Mouse (Mus musculus) kidney, postnatal 36 days (tissue): ENCODE results near the gene Krtap11-1.

Source experiments
- DNase-seq, 2 experiments: peaks; one replicate each; pipeline ENCODE4 v3.0.0; 2021 to 2022; ENCODE audit warnings: mixed read lengths in 2 of 2

The Krtap11-1 gene

DNA sequence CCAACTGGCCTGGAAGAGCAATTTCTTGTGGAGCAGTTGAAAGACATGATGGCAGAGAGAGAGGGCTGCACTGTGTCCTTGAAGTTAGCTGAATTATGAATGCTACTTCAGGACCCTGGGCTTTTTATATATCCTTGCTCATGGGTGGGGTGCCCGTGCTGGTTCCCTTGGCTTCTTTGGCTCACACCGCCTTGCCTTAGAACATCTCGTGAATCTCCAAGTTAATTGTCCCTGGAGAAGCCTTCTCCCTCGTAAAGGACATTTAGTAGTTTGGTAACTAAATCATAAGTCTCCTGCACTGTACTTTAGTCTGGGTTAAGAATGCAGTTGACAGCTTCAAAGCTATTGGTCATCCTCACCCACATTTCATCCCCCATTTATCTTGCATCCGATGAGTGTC is at the start of gene Krtap11-1:
Gene Krtap11-1, minus strand, starts transcription at position 101 of the 400 bp plus-strand sequence.
- no peak for DNase-seq

GRCm38 (mm10) chr16:89618190-89618589 is 47.2 kb upstream of the Krtap11-1 start:
- no peak for DNase-seq

DNA sequence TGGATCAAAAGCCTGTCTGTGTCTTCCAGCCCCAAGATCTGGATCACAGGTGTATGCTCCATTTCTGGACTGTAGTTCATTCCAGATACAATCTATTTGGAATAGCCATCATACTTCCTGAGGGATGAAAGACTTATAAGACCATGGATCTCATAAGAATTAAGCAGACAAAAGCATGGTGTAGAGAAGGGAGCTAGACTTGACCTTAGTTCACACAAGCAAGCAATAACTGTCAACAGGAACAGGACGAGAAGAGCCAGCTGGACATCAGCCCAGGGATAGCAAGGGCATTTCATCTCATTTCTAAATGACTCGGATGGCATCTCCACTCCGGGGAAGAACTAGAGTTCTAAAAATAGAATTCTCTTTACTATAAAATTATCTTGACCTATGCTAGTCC is 46.3 kb upstream of the Krtap11-1 start:
- peak in 1 of 2 experiments; percentile 5 for DNase-seq

GRCm38 (mm10) chr16:89613726-89614125 is 42.7 kb upstream of the Krtap11-1 start:
- no peak for DNase-seq

GRCm38 (mm10) chr16:89608791-89609185 is 37.8 kb upstream of the Krtap11-1 start:
- DNase-seq = no peak

GRCm38 (mm10) chr16:89608161-89608790 is 37.3 kb upstream of the Krtap11-1 start:
- DNase-seq = no peak

GRCm38 (mm10) chr16:89606951-89607350 is 36.0 kb upstream of the Krtap11-1 start:
- DNase-seq = no peak

- no peak for DNase-seq
Observed at GRCm38 (mm10) chr16:89587209-89587608, 16.2 kb upstream of the Krtap11-1 start.

GRCm38 (mm10) chr16:89585604-89586508 is 14.9 kb upstream of the Krtap11-1 start:
- DNase-seq = peak; percentile 19 to 60

DNA sequence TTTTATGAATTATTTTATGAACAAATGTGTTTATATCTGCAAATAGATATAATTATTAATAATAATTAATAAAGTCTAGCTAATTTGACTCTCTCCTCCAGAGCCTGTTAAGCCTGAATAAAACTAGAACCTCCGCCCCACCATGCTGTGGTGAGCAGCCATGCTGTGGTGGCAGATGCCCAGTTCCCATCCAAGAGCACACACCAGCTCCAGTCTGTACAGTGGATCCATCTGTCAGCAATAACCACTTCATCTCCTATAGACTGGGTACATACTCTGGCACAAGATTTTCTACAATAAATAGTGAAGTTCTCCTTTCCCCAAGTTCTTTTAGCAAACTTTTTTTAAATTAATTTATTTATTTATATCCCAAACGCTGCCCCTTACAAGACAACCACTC is 10.7 kb upstream of the Krtap11-1 start:
- no peak for DNase-seq

- no peak for DNase-seq
Observed at GRCm38 (mm10) chr16:89570516-89570915, 467 bp downstream of the Krtap11-1 start.

GRCm38 (mm10) chr16:89569136-89569535 is 1.8 kb downstream of the Krtap11-1 start:
- DNase-seq = no peak

- DNase-seq = no peak
Observed at GRCm38 (mm10) chr16:89568141-89568540, 2.8 kb downstream of the Krtap11-1 start.

DNA sequence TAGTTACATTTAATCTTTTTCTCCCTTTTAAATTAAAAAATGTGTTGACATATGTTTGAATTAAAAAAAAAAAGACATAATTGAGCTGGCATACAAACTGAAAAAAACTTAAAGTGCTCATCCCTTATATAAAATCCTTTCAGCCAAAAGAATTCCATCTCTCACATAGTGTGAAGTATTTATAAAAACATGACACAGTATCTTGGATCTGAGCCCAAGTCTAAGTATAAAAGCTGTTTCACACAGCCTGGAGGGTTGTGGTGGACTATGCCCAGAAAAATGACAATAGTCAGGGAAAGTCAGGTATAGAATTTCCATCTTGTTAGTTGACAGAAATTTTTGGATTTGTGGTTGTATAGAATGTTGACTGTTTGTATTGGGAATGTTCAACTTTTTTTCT is 20.7 kb downstream of the Krtap11-1 start:
- DNase-seq = no peak

- no peak for DNase-seq
Observed at GRCm38 (mm10) chr16:89538031-89538484, 32.9 kb downstream of the Krtap11-1 start.

DNA sequence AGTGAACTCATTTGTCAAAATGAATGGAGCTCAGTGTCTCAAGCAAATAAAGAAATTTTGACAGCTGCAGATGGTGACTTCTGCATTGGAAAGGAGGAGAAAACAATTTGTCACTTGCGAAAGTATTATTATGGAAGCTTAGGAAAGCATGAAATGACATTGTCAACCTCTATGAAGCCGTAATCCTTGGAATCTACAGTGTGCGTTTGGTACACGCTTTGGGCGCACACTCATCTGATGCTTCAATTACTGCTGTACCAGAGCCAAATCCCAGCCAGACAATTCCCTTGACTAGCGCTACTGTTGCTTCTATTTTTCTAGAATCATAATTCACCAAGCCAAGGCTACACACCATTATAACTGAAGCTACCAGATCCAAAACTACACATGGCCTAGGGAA is 33.6 kb downstream of the Krtap11-1 start:
- DNase-seq = no peak

- DNase-seq = no peak
Observed at GRCm38 (mm10) chr16:89530547-89530946, 40.4 kb downstream of the Krtap11-1 start.

- DNase-seq = no peak
Observed at GRCm38 (mm10) chr16:89529846-89530245, 41.1 kb downstream of the Krtap11-1 start.

DNA sequence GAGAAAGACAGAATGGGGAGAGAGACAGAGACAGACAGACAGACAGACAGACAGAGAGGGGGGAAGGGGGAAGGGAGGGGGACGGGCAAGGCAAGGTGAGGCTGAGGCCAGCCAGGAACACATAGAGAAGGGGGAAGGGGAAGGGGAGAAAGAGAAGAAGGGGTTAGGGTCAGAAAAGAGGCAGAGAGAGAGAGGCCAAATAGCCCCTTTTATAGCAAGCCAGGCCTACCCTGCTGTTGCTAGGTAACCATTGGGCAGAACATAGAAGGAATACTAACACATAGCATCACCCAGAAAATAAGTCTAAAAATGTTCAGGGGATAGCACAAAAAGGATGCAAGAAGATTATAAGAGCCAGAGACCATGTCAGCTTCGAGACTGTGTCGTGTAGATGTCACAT is 42.6 kb downstream of the Krtap11-1 start:
- no peak for DNase-seq

- DNase-seq = no peak
Observed at GRCm38 (mm10) chr16:89520996-89521395, 50.0 kb downstream of the Krtap11-1 start.

DNA sequence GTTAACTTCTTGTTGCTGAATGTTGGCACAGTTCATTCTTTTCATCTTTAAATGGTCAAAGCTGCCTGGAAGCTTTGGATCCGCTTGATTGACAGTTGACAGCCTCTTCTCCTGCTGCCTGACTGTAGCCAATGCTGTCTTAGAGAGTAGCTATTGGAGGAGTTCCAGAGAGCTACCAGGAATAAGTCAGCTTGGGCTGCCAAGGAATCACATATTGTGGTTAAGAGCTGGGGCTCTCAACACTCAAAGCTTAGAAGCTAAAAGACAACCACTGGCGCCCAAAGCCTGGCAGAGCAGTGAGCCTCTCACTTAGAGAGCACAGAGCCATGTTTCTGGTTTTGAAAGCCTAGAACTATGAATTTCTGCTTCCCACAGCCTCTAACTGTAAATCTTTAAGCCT is 50.4 kb downstream of the Krtap11-1 start:
- DNase-seq = no peak
